Mouse (Mus musculus): ENCODE data around the gene Caly. TPM values are rescaled to one million over a fixed set of nuclear protein-coding genes. Genes with fewer than 3 reads are reported as not detected.

The Caly gene
- polyA plus RNA-seq, 1 experiment from 2014 or later = 117 TPM

- WGBS = 2% methylated on average over 24 of the region's 24 CpGs
- Histone ChIP-seq H3K4me3 (peak overlapping the region; percentile 44), H3K27me3 (no peaks in the 10 kb centered on the region), H3K9ac (replicated peaks) (peak overlapping the region; percentile 66), H3K4me1 (peaks cover 35% of the 10 kb centered on the region), H3K4me2 (replicated peaks) (peak overlapping the region; percentile 60), H3K9me3 (no peaks in the 10 kb centered on the region), H3K27ac (replicated peaks) (peak overlapping the region; percentile 88), H3K36me3 (no peaks in the 10 kb centered on the region)
- peak; percentile 83 for ATAC-seq (replicated peaks)
Measured at GRCm38 (mm10) chr7:140080503-140081156, 1.7 kb downstream of the Caly start.

- Histone ChIP-seq H3K4me1 (peaks cover 35% of the 10 kb centered on the region), H3K9me3 (no peaks in the 10 kb centered on the region), H3K27ac (replicated peaks) (no peak overlapping the region), H3K4me3 (no peak overlapping the region), H3K9ac (replicated peaks) (no peak overlapping the region), H3K27me3 (0 out of 2 replicates have a peak, but pooled peaks cover 4% of the 10 kb centered on the region), H3K4me2 (replicated peaks) (no peak overlapping the region), H3K36me3 (no peaks in the 10 kb centered on the region)
- 5% methylated on average over 5 of the region's 5 CpGs for WGBS
- ATAC-seq (replicated peaks) = no peak
Measured at GRCm38 (mm10) chr7:140078711-140079110, 3.6 kb downstream of the Caly start.

GRCm38 (mm10) chr7:140077698-140078097, 4.7 kb downstream of the Caly start:
- no peak overlapping the region for H3K9ac ChIP-seq (replicated peaks)
- H3K27me3 ChIP-seq = 0 out of 2 replicates have a peak, but pooled peaks cover 6% of the 10 kb centered on the region
- H3K4me2 ChIP-seq (replicated peaks) = no peak overlapping the region
- 76% methylated on average over 6 of the region's 6 CpGs for WGBS
- H3K27ac ChIP-seq (replicated peaks) = no peak overlapping the region
- H3K36me3 ChIP-seq = 0 out of 2 replicates have a peak, but pooled peaks cover 2% of the 10 kb centered on the region
- no peaks in the 10 kb centered on the region for H3K9me3 ChIP-seq
- no peak overlapping the region for H3K4me3 ChIP-seq
- peaks cover 35% of the 10 kb centered on the region for H3K4me1 ChIP-seq
- ATAC-seq (replicated peaks) = no peak

- Histone ChIP-seq H3K4me2 (replicated peaks) (0 out of 2 replicates have a peak overlapping the region, but pooled peaks have one; percentile 25), H3K9me3 (no peaks in the 10 kb centered on the region), H3K36me3 (peaks cover 6% of the 10 kb centered on the region; the same call in 1 of the 2 replicates), H3K27ac (replicated peaks) (no peak overlapping the region), H3K4me1 (no peaks in the 10 kb centered on the region), H3K4me3 (no peak overlapping the region), H3K27me3 (peaks cover 15% of the 10 kb centered on the region), H3K9ac (replicated peaks) (no peak overlapping the region)
- no peak for ATAC-seq (replicated peaks)
- WGBS = 43% methylated on average over 39 of the region's 39 CpGs
Measured at GRCm38 (mm10) chr7:140070042-140070711, 12.2 kb downstream of the Caly start.

GRCm38 (mm10) chr7:140067397-140067796, 15.0 kb downstream of the Caly start:
- Histone ChIP-seq H3K36me3 (peaks cover 4% of the 10 kb centered on the region; the same call in 1 of the 2 replicates), H3K4me3 (no peak overlapping the region), H3K9ac (replicated peaks) (no peak overlapping the region), H3K4me2 (replicated peaks) (no peak overlapping the region), H3K27me3 (peaks cover 9% of the 10 kb centered on the region), H3K4me1 (peaks cover 3% of the 10 kb centered on the region; the same call in 1 of the 2 replicates), H3K9me3 (no peaks in the 10 kb centered on the region), H3K27ac (replicated peaks) (no peak overlapping the region)
- 69% methylated on average over 6 of the region's 6 CpGs for WGBS
- ATAC-seq (replicated peaks) = no peak

- ATAC-seq (replicated peaks) = no peak
Measured at GRCm38 (mm10) chr7:140063092-140063491, 19.3 kb downstream of the Caly start.

GRCm38 (mm10) chr7:140062307-140062706, 20.0 kb downstream of the Caly start:
- H3K27ac ChIP-seq (replicated peaks) = no peak overlapping the region
- H3K4me2 ChIP-seq (replicated peaks) = no peak overlapping the region; the same call in 1 of the 2 replicates
- H3K4me3 ChIP-seq = no peak overlapping the region
- no peaks in the 10 kb centered on the region; the same call in 1 of the 2 replicates for H3K27me3 ChIP-seq
- 7% methylated on average over 11 of the region's 11 CpGs for WGBS
- peaks cover 43% of the 10 kb centered on the region for H3K4me1 ChIP-seq
- H3K36me3 ChIP-seq = no peaks in the 10 kb centered on the region
- peak; percentile 20 for ATAC-seq (replicated peaks)
- H3K9ac ChIP-seq (replicated peaks) = no peak overlapping the region
- H3K9me3 ChIP-seq = no peaks in the 10 kb centered on the region

More at GRCm38 (mm10) chr7:140063092-140063491, 19.3 kb downstream of the Caly start:
- WGBS = 15% methylated on average over 7 of the region's 7 CpGs
- no peaks in the 10 kb centered on the region for H3K36me3 ChIP-seq
- H3K4me3 ChIP-seq = no peak overlapping the region
- peaks cover 38% of the 10 kb centered on the region for H3K4me1 ChIP-seq
- H3K4me2 ChIP-seq (replicated peaks) = no peak overlapping the region
- no peak overlapping the region for H3K27ac ChIP-seq (replicated peaks)
- no peaks in the 10 kb centered on the region; the same call in 1 of the 2 replicates for H3K27me3 ChIP-seq
- no peaks in the 10 kb centered on the region for H3K9me3 ChIP-seq
- H3K9ac ChIP-seq (replicated peaks) = no peak overlapping the region

GRCm38 (mm10) chr7:140061832-140062130, 20.6 kb downstream of the Caly start:
- H3K27ac ChIP-seq (replicated peaks) = peak overlapping the region; percentile 70
- WGBS = under 1% methylated on average over 6 of the region's 6 CpGs
- no peaks in the 10 kb centered on the region for H3K9me3 ChIP-seq
- no peaks in the 10 kb centered on the region; the same call in 1 of the 2 replicates for H3K27me3 ChIP-seq
- H3K9ac ChIP-seq (replicated peaks) = 0 out of 2 replicates have a peak overlapping the region, but pooled peaks have one; percentile 55
- peak overlapping the region; percentile 35 for H3K4me3 ChIP-seq
- H3K4me1 ChIP-seq = peaks cover 43% of the 10 kb centered on the region
- no peak; the same call in 1 of the 2 replicates for ATAC-seq (replicated peaks)
- H3K36me3 ChIP-seq = no peaks in the 10 kb centered on the region
- H3K4me2 ChIP-seq (replicated peaks) = peak overlapping the region; percentile 79

- Histone ChIP-seq H3K27ac (replicated peaks) (peak overlapping the region; percentile 70), H3K27me3 (no peaks in the 10 kb centered on the region; the same call in 1 of the 2 replicates), H3K9ac (replicated peaks) (peak overlapping the region; percentile 55), H3K4me2 (replicated peaks) (peak overlapping the region; percentile 79), H3K4me1 (peaks cover 43% of the 10 kb centered on the region), H3K9me3 (no peaks in the 10 kb centered on the region), H3K36me3 (no peaks in the 10 kb centered on the region), H3K4me3 (peak overlapping the region; percentile 35)
- ATAC-seq (replicated peaks) = peak; percentile 53
- under 1% methylated on average over 47 of the region's 47 CpGs for WGBS
Measured at GRCm38 (mm10) chr7:140060936-140061831, 21.2 kb downstream of the Caly start.

- H3K9me3 ChIP-seq = no peaks in the 10 kb centered on the region
- no peak overlapping the region for H3K27ac ChIP-seq (replicated peaks)
- H3K4me3 ChIP-seq = no peak overlapping the region
- H3K4me1 ChIP-seq = peaks cover 43% of the 10 kb centered on the region
- no peak for ATAC-seq (replicated peaks)
- H3K36me3 ChIP-seq = no peaks in the 10 kb centered on the region
- H3K9ac ChIP-seq (replicated peaks) = no peak overlapping the region
- no peaks in the 10 kb centered on the region; the same call in 1 of the 2 replicates for H3K27me3 ChIP-seq
- no peak overlapping the region for H3K4me2 ChIP-seq (replicated peaks)
- 29% methylated on average over 4 of the region's 4 CpGs for WGBS
Measured at GRCm38 (mm10) chr7:140059601-140060000, 22.7 kb downstream of the Caly start.

- H3K27me3 ChIP-seq = peaks cover under 1% of the 10 kb centered on the region; the same call in 1 of the 2 replicates
- no peaks in the 10 kb centered on the region for H3K9me3 ChIP-seq
- peak overlapping the region; percentile 69 for H3K9ac ChIP-seq (replicated peaks)
- H3K27ac ChIP-seq (replicated peaks) = peak overlapping the region; percentile 81
- peaks cover 43% of the 10 kb centered on the region for H3K4me1 ChIP-seq
- no peaks in the 10 kb centered on the region for H3K36me3 ChIP-seq
- ATAC-seq (replicated peaks) = no peak
- peak overlapping the region; percentile 69 for H3K4me2 ChIP-seq (replicated peaks)
- peak overlapping the region; percentile 49 for H3K4me3 ChIP-seq
- WGBS = 10% methylated on average over 7 of the region's 7 CpGs
Measured at GRCm38 (mm10) chr7:140058528-140058927, 23.8 kb downstream of the Caly start.
